Mouse (Mus musculus) adrenal gland, postnatal 0 days (tissue): Measurements from ENCODE around the gene Tmem72. TPM values are rescaled to one million over a fixed set of nuclear protein-coding genes. Genes with fewer than 3 reads are reported as not detected.

Experiments used
- microRNA-seq: library from miRNA; unstranded; fragments of <30 nt; microRNA quantifications from one replicate; pipeline ENCODE4, GENCODE M21; 2016; ENCODE audit warnings: borderline replicate concordance; ENCODE audit not compliant: insufficient number of aligned reads
- polyA plus RNA-seq: library from polyadenylated mRNA; unstranded; fragments of >200 nt; fragmentation: Nextera tagmentation; extraction: Ambion mirVana; gene quantifications from 2 replicates; pipeline ENCODE4 v1.2.1, GENCODE M21; 2015

Tmem72 gene
- polyA plus RNA-seq: 0.03 and 0.05 TPM in 2 replicates

DNA sequence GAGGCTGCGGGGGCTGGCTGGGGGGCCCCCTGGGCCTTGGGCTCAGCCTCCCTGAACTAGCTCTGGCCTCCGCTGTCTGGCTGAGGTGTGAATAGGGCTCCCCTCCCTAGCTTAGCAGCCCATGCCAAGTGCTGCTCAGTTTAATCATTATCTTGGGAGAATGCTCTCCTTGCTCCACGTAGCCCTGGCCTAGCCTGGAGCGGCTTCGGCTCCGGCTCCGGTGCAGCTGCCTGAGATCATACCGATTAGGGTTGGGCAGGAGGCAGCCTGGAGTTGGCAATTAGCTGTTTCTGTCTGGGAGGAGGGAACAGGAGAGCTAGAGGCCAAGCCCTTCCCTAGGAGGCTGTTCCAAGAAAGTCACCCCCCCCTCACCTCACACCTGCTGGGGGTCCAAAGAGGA, at the start of gene Tmem72:
Gene Tmem72, minus strand, starts transcription at position 248 of the 400 bp plus-strand sequence.

GRCm38 (mm10) chr6:116673471-116674282, 43.0 kb downstream of the Tmem72 start, which contains the start of gene Rassf4:
TSS of gene Rassf4 (minus strand) at chr6:116673952.

DNA sequence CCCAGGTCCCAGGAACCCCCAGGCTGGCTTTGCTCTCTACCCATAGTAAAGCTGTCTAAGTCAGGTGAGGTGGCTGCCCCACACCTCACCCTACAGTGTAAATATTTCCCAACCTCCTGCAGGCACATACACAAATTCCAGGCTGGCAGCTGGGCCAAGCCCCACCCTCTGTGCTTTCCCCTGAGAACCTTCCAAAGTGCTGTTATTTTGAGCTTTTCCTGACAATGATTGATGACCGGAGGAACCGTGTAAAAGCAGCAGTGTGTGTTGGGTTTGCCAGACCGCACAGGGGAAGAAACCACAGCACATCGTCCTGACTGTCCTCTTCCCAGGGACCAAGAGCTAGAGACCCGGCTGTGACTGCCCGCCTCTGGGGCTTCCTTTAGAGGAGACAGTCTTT, 66.3 kb downstream of the Tmem72 start, which contains the start of gene Depp1:
Gene Depp1, plus strand, starts transcription at position 204 of the 400 bp plus-strand sequence.

Small RNA genes within 50 kb of the gene (microRNA-seq; reads per million reads assigned to microRNA genes)
- gene Mir7043: 1.1 reads per million

Other genes with a start within 250 kb of the Tmem72 start
- gene Olfr211, start 227.8 kb downstream of the Tmem72 start, polyA plus RNA-seq: not detected in 2 replicates
- gene Olfr212, start 210.4 kb downstream of the Tmem72 start, polyA plus RNA-seq: not detected in 2 replicates
- gene Olfr213, start 178.5 kb downstream of the Tmem72 start, polyA plus RNA-seq: not detected in 2 replicates
- gene Gm5580, start 165.8 kb downstream of the Tmem72 start, polyA plus RNA-seq: 0.30 and 0.39 TPM in 2 replicates
- not detected in 2 replicates for gene Olfr214, start 162.7 kb downstream of the Tmem72 start, polyA plus RNA-seq
- not detected in 2 replicates for gene Olfr215, start 132.7 kb downstream of the Tmem72 start, polyA plus RNA-seq
- gene Zfp422, start 87.9 kb downstream of the Tmem72 start, polyA plus RNA-seq: 47.2 and 49.6 TPM in 2 replicates
- 11.1 and 20.4 TPM in 2 replicates for gene Depp1, start 66.3 kb downstream of the Tmem72 start, polyA plus RNA-seq
- gene Rassf4, start 43.0 kb downstream of the Tmem72 start, polyA plus RNA-seq: 3.8 and 6.1 TPM in 2 replicates